Mouse (Mus musculus) lung, postnatal 36 days (tissue): ENCODE data around the gene Olfr168.
"Not testable (repeated sequence)": the region's sequence is repeated elsewhere in the genome, so short reads cannot be mapped to it uniquely, and the experiment has no call there.

Experiments used
- DNase-seq: peaks from one replicate; pipeline ENCODE4 v3.0.0; 2022; ENCODE audit warnings: mixed read lengths

Olfr168 gene

DNA sequence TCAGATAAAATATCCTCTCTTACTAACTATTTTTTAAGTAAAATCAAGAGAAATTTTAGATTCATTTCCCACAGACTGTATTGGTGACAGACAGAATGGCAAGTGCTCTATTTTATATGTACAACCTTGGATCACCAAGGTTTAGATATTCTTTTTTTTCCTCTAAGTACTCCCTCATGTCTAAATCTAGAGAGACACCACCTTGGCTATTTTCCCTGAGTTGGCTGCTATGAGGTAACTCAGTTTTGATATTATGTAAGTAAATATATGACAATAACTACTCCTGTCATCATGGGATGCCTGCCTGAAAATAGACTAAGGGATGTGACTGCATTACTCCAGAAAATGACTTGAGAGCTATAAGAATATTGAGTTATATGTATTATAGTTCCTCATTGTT is at the start of gene Olfr168:
Olfr168 (minus strand) TSS at position 101 of the 400 bp plus-strand sequence.
- no peak for DNase-seq

- DNase-seq: not testable (repeated sequence)
These were observed 36.4 kb upstream of the Olfr168 start, which contains the start of gene Olfr169 for GRCm38 (mm10) chr16:19571709-19572108. Gene Olfr169, minus strand, starts transcription at chr16:19571809.

DNA sequence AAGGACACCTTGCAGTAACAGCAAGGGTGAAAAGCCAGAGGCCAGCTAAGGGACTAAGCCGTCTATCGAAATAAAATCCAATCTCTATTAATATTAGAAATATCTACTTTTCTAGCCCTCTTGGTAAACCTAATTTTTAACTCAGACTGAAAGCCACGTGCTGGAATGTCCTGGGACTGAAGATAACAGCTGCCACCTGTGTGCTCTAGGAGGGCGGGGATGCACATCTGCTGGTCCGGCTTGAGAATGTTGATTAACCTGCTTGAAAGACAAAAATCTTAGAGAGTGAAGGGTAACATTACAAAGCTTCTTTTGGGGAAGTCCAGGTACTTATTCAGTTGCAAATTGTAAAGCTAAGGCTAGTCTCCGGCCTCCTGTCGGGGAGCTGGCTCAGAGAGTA is 18.1 kb upstream of the Olfr168 start:
- DNase-seq: not testable (repeated sequence)

- not testable (repeated sequence) for DNase-seq
These were observed 16.9 kb upstream of the Olfr168 start for GRCm38 (mm10) chr16:19552246-19552645.

GRCm38 (mm10) chr16:19522166-19522565 is 13.2 kb downstream of the Olfr168 start, which contains the start of gene Olfr167:
Gene Olfr167, minus strand, starts transcription at chr16:19522266.
- DNase-seq: no peak

DNA sequence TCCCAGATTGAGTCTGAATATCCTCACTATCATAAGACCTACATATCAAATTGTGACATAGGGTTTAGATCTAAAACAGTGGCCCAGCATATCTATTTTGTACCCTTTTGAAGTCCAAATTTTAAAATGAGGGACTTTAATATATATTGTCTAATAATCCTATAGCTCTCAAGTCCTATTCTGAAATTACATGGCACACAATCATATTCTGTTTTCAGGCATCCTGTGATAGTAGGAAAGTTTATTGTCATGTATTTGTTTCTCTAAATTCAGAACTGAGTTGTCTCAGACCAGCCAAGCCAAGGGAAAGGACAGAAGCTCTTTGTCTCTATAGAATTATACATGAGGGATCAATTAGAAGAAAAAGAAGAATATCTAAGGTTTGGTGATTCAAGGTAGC is 52.0 kb downstream of the Olfr168 start, which contains the start of gene Olfr166:
Olfr166 (plus strand) TSS at position 301 of the 400 bp plus-strand sequence.
- DNase-seq: no peak
